In genomic region chr5:96925943-96926342, GRCm38 (mm10) we compare ENCODE assay signal across 26 mouse cellular contexts.
DNase-seq lines count a peak whose midpoint lies in the region; ATAC-seq and TF ChIP-seq lines count a peak whose summit lies in the region.
"Had no signal": no experiment of that assay in that cellular context is flagged by ENCODE, and none has a peak within 500 bp of the region (broad histone marks: within the 10 kb centered on the region; RNA-seq: fewer than 3 reads in every experiment).

No protein-coding gene starts in this region.

- TF ChIP-seq CTCF in liver, postnatal 0 days (IDR thresholded peaks at IDR 0.05; ENCODE audit: low read depth) = no peak

- H3K9me3 ChIP-seq in liver, embryonic 12.5 days (replicated peaks) = no peaks in the 10 kb centered on the region
- no peaks in the 10 kb centered on the region for H3K9me3 ChIP-seq in liver, postnatal 0 days (ENCODE audit: low read length)
- H3K9me3 ChIP-seq in embryonic facial prominence, embryonic 11.5 days (replicated peaks; ENCODE audit: control insufficient read depth, low read length) = no peaks in the 10 kb centered on the region
- H3K9me3 ChIP-seq: embryonic facial prominence, embryonic 12.5 days; embryonic facial prominence, embryonic 15.5 days; forebrain, embryonic 12.5 days; forebrain, embryonic 15.5 days; hindbrain, embryonic 10.5 days; hindbrain, embryonic 13.5 days had no signal

- peaks cover 54% of the 10 kb centered on the region for H3K4me1 ChIP-seq in liver, embryonic 12.5 days
- peaks cover 30% of the 10 kb centered on the region for H3K4me1 ChIP-seq in liver, postnatal 0 days (ENCODE audit: insufficient read depth)
- no peaks in the 10 kb centered on the region for H3K4me1 ChIP-seq in embryonic facial prominence, embryonic 11.5 days (ENCODE audit: control insufficient read depth, insufficient read depth, low read length)
- H3K4me1 ChIP-seq: embryonic facial prominence, embryonic 15.5 days; forebrain, embryonic 15.5 days had no signal

- peak overlapping the region; percentile 5; the same call in 1 of the 2 replicates for H3K9ac ChIP-seq in liver, embryonic 12.5 days
- no peak overlapping the region for H3K9ac ChIP-seq in liver, postnatal 0 days (replicated peaks)
- no peak overlapping the region for H3K9ac ChIP-seq in embryonic facial prominence, embryonic 11.5 days (replicated peaks; ENCODE audit: low read length)
- H3K9ac ChIP-seq: embryonic facial prominence, embryonic 12.5 days; embryonic facial prominence, embryonic 15.5 days; forebrain, embryonic 12.5 days; forebrain, embryonic 15.5 days; hindbrain, embryonic 13.5 days had no signal

- H3K27me3 ChIP-seq in liver, embryonic 12.5 days (replicated peaks) = no peaks in the 10 kb centered on the region
- H3K27me3 ChIP-seq in liver, postnatal 0 days (ENCODE audit: insufficient read depth, low read length) = no peaks in the 10 kb centered on the region
- no peaks in the 10 kb centered on the region for H3K27me3 ChIP-seq in embryonic facial prominence, embryonic 11.5 days (ENCODE audit: control insufficient read depth, insufficient read depth, low read length)
- H3K27me3 ChIP-seq: embryonic facial prominence, embryonic 12.5 days; embryonic facial prominence, embryonic 15.5 days; forebrain, embryonic 12.5 days; forebrain, embryonic 15.5 days; hindbrain, embryonic 13.5 days had no signal

- WGBS in liver, embryonic 12.5 days (ENCODE audit: insufficient replicate concordance) = 80% methylated on average over 2 of the region's 2 CpGs
- 83% methylated on average over 2 of the region's 2 CpGs for WGBS in liver, postnatal 0 days (ENCODE audit: insufficient replicate concordance)
- 52% methylated on average over 2 of the region's 2 CpGs for WGBS in embryonic facial prominence, embryonic 11.5 days

- intact Hi-C loops in gastrocnemius, postnatal 14 days (cut with DNase I; ENCODE audit: low total_unique reads) = no loop called here

- no peak overlapping the region for H3K4me3 ChIP-seq in liver, embryonic 12.5 days
- no peak overlapping the region for H3K4me3 ChIP-seq in liver, postnatal 0 days (ENCODE audit: low read depth, low read length)
- no peak overlapping the region for H3K4me3 ChIP-seq in embryonic facial prominence, embryonic 11.5 days (ENCODE audit: low read depth, low read length)
- H3K4me3 ChIP-seq: embryonic facial prominence, embryonic 12.5 days; embryonic facial prominence, embryonic 15.5 days; erythroblast, embryonic 14.5 days; forebrain, embryonic 12.5 days; forebrain, embryonic 15.5 days; hindbrain, embryonic 10.5 days; hindbrain, embryonic 13.5 days had no signal

- no peak overlapping the region for H3K4me2 ChIP-seq in liver, embryonic 12.5 days
- H3K4me2 ChIP-seq in liver, postnatal 0 days (ENCODE audit: low read depth, low read length) = no peak overlapping the region
- no peak overlapping the region for H3K4me2 ChIP-seq in embryonic facial prominence, embryonic 11.5 days (ENCODE audit: low read depth, low read length)
- H3K4me2 ChIP-seq: embryonic facial prominence, embryonic 12.5 days; embryonic facial prominence, embryonic 15.5 days; forebrain, embryonic 12.5 days; forebrain, embryonic 15.5 days; heart, embryonic 11.5 days; hindbrain, embryonic 13.5 days had no signal

- H3K27ac ChIP-seq in liver, embryonic 12.5 days = peak overlapping the region; percentile 46
- no peak overlapping the region for H3K27ac ChIP-seq in liver, postnatal 0 days (ENCODE audit: low read depth)
- H3K27ac ChIP-seq in embryonic facial prominence, embryonic 11.5 days (replicated peaks; ENCODE audit: low read depth, low read length) = no peak overlapping the region
- H3K27ac ChIP-seq: embryonic facial prominence, embryonic 12.5 days; embryonic facial prominence, embryonic 15.5 days; forebrain, embryonic 12.5 days; forebrain, embryonic 15.5 days; hindbrain, embryonic 10.5 days; hindbrain, embryonic 13.5 days had no signal

- H3K36me3 ChIP-seq in liver, embryonic 12.5 days = no peaks in the 10 kb centered on the region
- H3K36me3 ChIP-seq in liver, postnatal 0 days (replicated peaks; ENCODE audit: insufficient read depth, low read length) = no peaks in the 10 kb centered on the region
- no peaks in the 10 kb centered on the region for H3K36me3 ChIP-seq in embryonic facial prominence, embryonic 11.5 days (replicated peaks; ENCODE audit: control insufficient read depth, insufficient read depth, low read depth, low read length)
- H3K36me3 ChIP-seq: embryonic facial prominence, embryonic 12.5 days; embryonic facial prominence, embryonic 15.5 days; forebrain, embryonic 12.5 days; forebrain, embryonic 15.5 days; hindbrain, embryonic 10.5 days; hindbrain, embryonic 13.5 days had no signal

- DNase-seq in liver, postnatal 0 days = no peak
- DNase-seq in testis, postnatal 10 days (ENCODE audit: low spot score) = peak; percentile 12
- DNase-seq in testis, postnatal 14 days (ENCODE audit: low spot score) = no peak
- peak; percentile 51 for DNase-seq in embryonic facial prominence, embryonic 11.5 days (ENCODE audit: low spot score)
- DNase-seq in gastrocnemius, postnatal 14 days = no peak
- DNase-seq: adrenal gland, adult 8-10 months; adrenal gland, postnatal 25 days; cerebellum, adult 11-12 months; cerebellum, adult 8-10 months; cerebellum, postnatal 10 days; cerebellum, postnatal 36 days; embryo, embryonic 11 days; gastrocnemius, postnatal 36 days had no signal

- no peak for ATAC-seq in liver, embryonic 12.5 days
- ATAC-seq in liver, postnatal 0 days = no peak
- peak; percentile 50; the same call in 1 of the 2 replicates for ATAC-seq in embryonic facial prominence, embryonic 11.5 days (replicated peaks; ENCODE audit: insufficient number of reproducible peaks, low FRiP score, low TSS enrichment, low read depth)
- no peak for ATAC-seq in erythroblast, adult 5-6 weeks (replicated peaks; ENCODE audit: low FRiP score, poor library complexity, severe bottlenecking)
- ATAC-seq: activated CD4-positive, CD25-positive, alpha-beta regulatory T cell, adult 4 months; CD4-positive, CD25-positive, alpha-beta regulatory T cell, adult 4 months; forebrain, embryonic 15.5 days; hindbrain, embryonic 16.5 days had no signal

- TF ChIP-seq EP300 in liver, postnatal 0 days (IDR thresholded peaks at IDR 0.05; ENCODE audit: low read depth) = no peak

Comparison
In these comparisons a context has a peak if more than half of its experiments do, and no peak if none do; other contexts are left out.
1. DNase-seq: peak in testis, postnatal 10 days (single experiment) and embryonic facial prominence, embryonic 11.5 days (single experiment); none in liver, postnatal 0 days (single experiment), testis, postnatal 14 days (single experiment) and gastrocnemius, postnatal 14 days (single experiment).